Mouse (Mus musculus) stomach, embryonic 16.5 days (tissue): ENCODE measurements around the gene Txndc2. TPM values are rescaled to one million over a fixed set of nuclear protein-coding genes. Genes with fewer than 3 reads are reported as not detected.
A peak's percentile ranks its signal among the peaks of the same experiment; 100 is the strongest.

Source experiments
- ATAC-seq: fragments of 200-750 bp; cut with Nextera tagmentation; 2 replicates; pipeline ENCODE4 v1.8.0; 2017; ENCODE audit warnings: moderate number of reproducible peaks, moderate TSS enrichment; ENCODE audit not compliant: insufficient read depth, low FRiP score
- H3K27ac ChIP-seq: fragments of 300-500 bp; sonication (generic); 2 replicates; pipeline ENCODE4 v1.5.1; 2014; ENCODE audit warnings: low read length
- H3K27me3 ChIP-seq: fragments of 300-500 bp; sonication (generic); 2 replicates; pipeline ENCODE4 v1.6.1; 2014; ENCODE audit warnings: low read length, control low read depth, mixed read lengths; ENCODE audit not compliant: control insufficient read depth, insufficient read depth
- H3K36me3 ChIP-seq: fragments of 300-500 bp; sonication (generic); 2 replicates; pipeline ENCODE4 v1.6.1; 2014; ENCODE audit warnings: low read length; ENCODE audit not compliant: control insufficient read depth, insufficient read depth
- H3K4me1 ChIP-seq: fragments of 300-500 bp; sonication (generic); 2 replicates; pipeline ENCODE4 v1.6.1; 2014; ENCODE audit warnings: low read length, control low read depth, mixed read lengths; ENCODE audit not compliant: control insufficient read depth, insufficient read depth
- H3K4me2 ChIP-seq: fragments of 300-500 bp; sonication (generic); 2 replicates; pipeline ENCODE4 v1.6.1; 2014; ENCODE audit warnings: low read depth, low read length, mixed read lengths
- H3K4me3 ChIP-seq: fragments of 300-500 bp; sonication (generic); replicated peaks from 2 replicates; pipeline ENCODE4 v1.5.1; 2014; ENCODE audit warnings: mild to moderate bottlenecking, low read length
- H3K9ac ChIP-seq: fragments of 300-500 bp; sonication (generic); 2 replicates; pipeline ENCODE4 v1.6.1; 2014; ENCODE audit warnings: low read length
- H3K9me3 ChIP-seq: fragments of 300-500 bp; sonication (generic); replicated peaks from 2 replicates; pipeline ENCODE4 v1.6.1; 2016; ENCODE audit warnings: low read length, control low read depth; ENCODE audit not compliant: control insufficient read depth
- WGBS: fragments of 180-500 bp; shearing (Covaris S2); extraction: QIAGEN DNeasy Blood & Tissue Kit; methylation state at CpG from one replicate; pipeline ENCODE4 v1.1.7; 2014; 5-methylcytosine and 5-hydroxymethylcytosine counted together
- polyA plus RNA-seq: library from polyadenylated mRNA; unstranded; fragments of >200 nt; fragmentation: Nextera tagmentation; extraction: Ambion mirVana; gene quantifications from 2 replicates; pipeline ENCODE4 v1.2.1, GENCODE M21; 2015

Txndc2 gene
- not detected in 2 replicates for polyA plus RNA-seq

GRCm38 (mm10) chr17:65641734-65642218, at the start of gene Txndc2:
Gene Txndc2, minus strand, starts transcription at chr17:65642168.
- H3K9me3 ChIP-seq, result no peaks in the 10 kb centered on the region
- H3K4me3 ChIP-seq, result no peak within 1 kb of the TSS; the same call in 1 of the 2 replicates
- peak within 1 kb of the TSS; percentile 23; the same call in 1 of the 2 replicates for H3K9ac ChIP-seq
- peak within 1 kb of the TSS; percentile 90 for H3K27ac ChIP-seq
- H3K4me2 ChIP-seq, result peak within 1 kb of the TSS; percentile 42; the same call in 1 of the 2 replicates
- no peaks in the 10 kb centered on the region for H3K36me3 ChIP-seq
- 89% methylated on average over 11 of the region's 11 CpGs for WGBS
- no peaks in the 10 kb centered on the region for H3K27me3 ChIP-seq
- H3K4me1 ChIP-seq, result peaks cover 15% of the 10 kb centered on the region
- ATAC-seq, result no peak

GRCm38 (mm10) chr17:65683731-65684130, 41.8 kb upstream of the Txndc2 start:
- H3K4me2 ChIP-seq, result no peak overlapping the region
- ATAC-seq, result no peak
- H3K4me3 ChIP-seq, result no peak overlapping the region
- 66% methylated on average over 2 of the region's 2 CpGs for WGBS
- no peak overlapping the region for H3K9ac ChIP-seq
- H3K36me3 ChIP-seq, result no peaks in the 10 kb centered on the region
- no peak overlapping the region for H3K27ac ChIP-seq
- H3K27me3 ChIP-seq, result no peaks in the 10 kb centered on the region
- no peaks in the 10 kb centered on the region for H3K9me3 ChIP-seq
- H3K4me1 ChIP-seq, result no peaks in the 10 kb centered on the region

- no peaks in the 10 kb centered on the region for H3K27me3 ChIP-seq
- H3K4me2 ChIP-seq, result no peak overlapping the region
- H3K4me1 ChIP-seq, result no peaks in the 10 kb centered on the region
- WGBS, result 79% methylated on average over 3 of the region's 3 CpGs
- no peak for ATAC-seq
- no peaks in the 10 kb centered on the region for H3K9me3 ChIP-seq
- no peaks in the 10 kb centered on the region for H3K36me3 ChIP-seq
- no peak overlapping the region for H3K27ac ChIP-seq
- no peak overlapping the region for H3K4me3 ChIP-seq
- H3K9ac ChIP-seq, result no peak overlapping the region
These were observed 41.3 kb upstream of the Txndc2 start for GRCm38 (mm10) chr17:65683316-65683715.

- H3K9me3 ChIP-seq, result no peaks in the 10 kb centered on the region
- H3K9ac ChIP-seq, result no peak overlapping the region
- no peak for ATAC-seq
- H3K27ac ChIP-seq, result no peak overlapping the region
- 81% methylated on average over 5 of the region's 5 CpGs for WGBS
- no peaks in the 10 kb centered on the region for H3K4me1 ChIP-seq
- no peaks in the 10 kb centered on the region for H3K36me3 ChIP-seq
- H3K27me3 ChIP-seq, result no peaks in the 10 kb centered on the region
- no peak overlapping the region for H3K4me2 ChIP-seq
- H3K4me3 ChIP-seq, result no peak overlapping the region
These were observed 40.2 kb upstream of the Txndc2 start for GRCm38 (mm10) chr17:65682071-65682680.

GRCm38 (mm10) chr17:65681516-65681915, 39.5 kb upstream of the Txndc2 start:
- no peak overlapping the region for H3K9ac ChIP-seq
- H3K36me3 ChIP-seq, result no peaks in the 10 kb centered on the region
- no peak overlapping the region for H3K27ac ChIP-seq
- H3K9me3 ChIP-seq, result no peaks in the 10 kb centered on the region
- ATAC-seq, result no peak
- no peak overlapping the region for H3K4me3 ChIP-seq
- H3K4me1 ChIP-seq, result no peaks in the 10 kb centered on the region
- 71% methylated on average over 6 of the region's 6 CpGs for WGBS
- no peaks in the 10 kb centered on the region for H3K27me3 ChIP-seq
- no peak overlapping the region for H3K4me2 ChIP-seq

- Histone ChIP-seq H3K4me2 (no peak overlapping the region), H3K9ac (no peak overlapping the region), H3K27ac (no peak overlapping the region), H3K9me3 (no peaks in the 10 kb centered on the region), H3K4me1 (no peaks in the 10 kb centered on the region), H3K4me3 (no peak overlapping the region), H3K27me3 (no peaks in the 10 kb centered on the region), H3K36me3 (no peaks in the 10 kb centered on the region)
- ATAC-seq, result no peak
- WGBS, result 78% methylated on average over 2 of the region's 2 CpGs
These were observed 38.9 kb upstream of the Txndc2 start for GRCm38 (mm10) chr17:65680801-65681412.

GRCm38 (mm10) chr17:65679806-65680446, 38.0 kb upstream of the Txndc2 start:
- no peak overlapping the region for H3K9ac ChIP-seq
- H3K9me3 ChIP-seq, result no peaks in the 10 kb centered on the region
- H3K36me3 ChIP-seq, result no peaks in the 10 kb centered on the region
- H3K4me2 ChIP-seq, result no peak overlapping the region
- no peak overlapping the region for H3K4me3 ChIP-seq
- no peak overlapping the region for H3K27ac ChIP-seq
- ATAC-seq, result no peak
- 0 out of 2 replicates have a peak, but pooled peaks cover 2% of the 10 kb centered on the region for H3K4me1 ChIP-seq
- WGBS, result 73% methylated on average over 14 of the region's 14 CpGs
- no peaks in the 10 kb centered on the region for H3K27me3 ChIP-seq

- no peak overlapping the region for H3K4me2 ChIP-seq
- H3K4me1 ChIP-seq, result 0 out of 2 replicates have a peak, but pooled peaks cover 5% of the 10 kb centered on the region
- no peaks in the 10 kb centered on the region for H3K27me3 ChIP-seq
- ATAC-seq, result no peak
- no peaks in the 10 kb centered on the region for H3K36me3 ChIP-seq
- H3K27ac ChIP-seq, result no peak overlapping the region
- no peak overlapping the region for H3K9ac ChIP-seq
- 90% methylated on average over 1 of the region's 1 CpGs for WGBS
- no peaks in the 10 kb centered on the region for H3K9me3 ChIP-seq
- no peak overlapping the region for H3K4me3 ChIP-seq
These were observed 35.8 kb upstream of the Txndc2 start for GRCm38 (mm10) chr17:65677742-65678141.

GRCm38 (mm10) chr17:65676536-65676935, 34.6 kb upstream of the Txndc2 start:
- H3K9me3 ChIP-seq, result no peaks in the 10 kb centered on the region
- no peak overlapping the region for H3K27ac ChIP-seq
- no peaks in the 10 kb centered on the region for H3K27me3 ChIP-seq
- no peaks in the 10 kb centered on the region for H3K36me3 ChIP-seq
- no peak overlapping the region for H3K4me2 ChIP-seq
- ATAC-seq, result no peak
- 87% methylated on average over 8 of the region's 8 CpGs for WGBS
- no peak overlapping the region for H3K9ac ChIP-seq
- 0 out of 2 replicates have a peak, but pooled peaks cover 5% of the 10 kb centered on the region for H3K4me1 ChIP-seq
- H3K4me3 ChIP-seq, result no peak overlapping the region
